Mouse (Mus musculus) liver, embryonic 14.5 days (tissue): ENCODE measurements around the gene Ggps1.

ENCODE experiments used
- CTCF ChIP-seq: IDR thresholded peaks from 2 replicates; pipeline ENCODE4 v1.5.1; 2016; ENCODE audit warnings: antibody characterized with exemption, low read depth, control low read depth
- EP300 ChIP-seq: IDR thresholded peaks from 2 replicates; pipeline ENCODE4 v1.6.1; 2016; ENCODE audit warnings: antibody characterized with exemption, low read depth

DNA sequence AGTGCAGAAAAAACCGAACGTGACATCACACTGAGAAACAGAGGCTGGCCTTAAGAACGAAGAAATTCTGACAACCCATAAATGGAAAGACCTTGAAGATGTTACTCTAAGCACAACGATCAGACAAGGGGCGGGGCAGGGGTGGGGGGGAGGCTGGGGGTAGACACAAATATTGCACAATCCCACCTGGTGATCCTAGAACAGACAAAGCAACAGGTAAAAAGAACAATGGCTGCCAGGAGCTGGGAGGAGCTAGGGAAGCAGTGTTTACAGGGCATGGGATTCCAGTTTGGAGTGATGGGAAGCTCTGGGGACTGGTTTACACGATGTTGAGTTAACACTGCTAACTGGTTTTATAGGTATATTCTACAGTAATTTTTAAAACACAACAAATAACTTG is 47.7 kb downstream of the Ggps1 start:
- TF ChIP-seq CTCF (no peak), EP300 (no peak)
